ENCODE assay signal across 8 mouse cellular contexts in the genomic region with DNA sequence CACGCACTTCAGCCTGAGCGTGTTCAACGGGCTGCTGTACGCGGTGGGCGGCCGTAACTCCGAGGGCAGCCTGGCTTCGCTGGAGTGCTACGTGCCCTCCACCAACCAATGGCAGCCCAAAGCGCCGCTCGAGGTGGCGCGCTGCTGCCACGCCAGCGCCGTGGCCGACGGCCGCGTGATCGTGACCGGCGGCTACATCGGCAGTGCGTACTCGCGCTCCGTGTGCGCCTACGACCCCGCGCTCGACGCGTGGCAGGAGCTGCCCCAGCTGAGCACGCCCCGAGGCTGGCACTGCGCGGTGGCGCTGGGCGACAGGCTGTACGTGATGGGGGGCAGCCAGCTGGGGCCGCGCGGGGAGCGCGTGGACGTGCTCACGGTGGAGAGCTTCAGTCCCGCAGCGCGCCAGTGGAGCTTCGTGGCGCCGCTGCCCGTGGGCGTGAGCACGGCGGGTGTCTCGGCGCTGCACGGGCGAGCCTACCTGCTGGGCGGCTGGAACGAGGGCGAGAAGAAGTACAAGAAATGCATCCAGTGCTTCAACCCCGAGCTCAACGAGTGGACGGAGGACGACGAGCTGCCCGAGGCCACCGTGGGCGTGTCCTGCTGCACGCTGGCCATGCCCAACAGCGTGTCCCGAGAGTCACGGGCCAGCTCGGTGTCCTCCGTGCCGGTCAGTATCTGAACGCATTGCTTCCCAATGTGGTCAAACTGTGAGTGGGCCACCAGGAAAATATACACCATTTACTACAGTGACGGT. TPM values are rescaled to one million over a fixed set of nuclear protein-coding genes. Genes with fewer than 3 reads are reported as not detected.
A peak's percentile ranks its signal among the peaks of the same experiment; 100 is the strongest.
DNase-seq lines count a peak whose midpoint lies in the region; ATAC-seq and TF ChIP-seq lines count a peak whose summit lies in the region.

No protein-coding gene starts in this region.

- H3K36me3 ChIP-seq in CH12.LX (replicated peaks in 1 of 2; ENCODE audit: control insufficient read depth in 1 of 2, insufficient read depth in 1 of 2, low read length in 1 of 2), result no peaks in the 10 kb centered on the region
- H3K36me3 ChIP-seq in forebrain, embryonic 11.5 days (ENCODE audit: control insufficient read depth, insufficient read depth, low read length), result no peaks in the 10 kb centered on the region
- H3K36me3 ChIP-seq in hindbrain, embryonic 12.5 days, result no peaks in the 10 kb centered on the region
- H3K36me3 ChIP-seq in lung, embryonic 16.5 days (ENCODE audit: control insufficient read depth, insufficient read depth, low read length), result no peaks in the 10 kb centered on the region

- no peaks in the 10 kb centered on the region for H3K79me2 ChIP-seq in CH12.LX (replicated peaks; ENCODE audit: control insufficient read depth, extremely low read depth, insufficient read depth, poor library complexity, severe bottlenecking)

- H3K9me3 ChIP-seq in CH12.LX (replicated peaks; ENCODE audit: low read length), result peaks cover 4% of the 10 kb centered on the region
- no peaks in the 10 kb centered on the region for H3K9me3 ChIP-seq in forebrain, embryonic 11.5 days (ENCODE audit: control insufficient read depth, low read length)
- no peaks in the 10 kb centered on the region for H3K9me3 ChIP-seq in hindbrain, embryonic 12.5 days (replicated peaks)
- H3K9me3 ChIP-seq in lung, embryonic 16.5 days (ENCODE audit: control insufficient read depth, low read length), result no peaks in the 10 kb centered on the region

- in situ Hi-C loops in CH12.LX (cut with MboI; ENCODE audit: low pct_ligation_motif_present, low pct_unique_long_range_greater_than_20kb, low sequenced_read_pairs), result loop anchor here (25.0 kb wide), 1 partner anchor 382 kb away; no protein-coding TSS in a partner anchor

- H3K27me3 ChIP-seq in CH12.LX (replicated peaks), result no peaks in the 10 kb centered on the region
- H3K27me3 ChIP-seq in forebrain, embryonic 11.5 days (ENCODE audit: control insufficient read depth, insufficient read depth, low read length), result peaks cover 6% of the 10 kb centered on the region; the same call in 1 of the 2 replicates
- peaks cover 10% of the 10 kb centered on the region for H3K27me3 ChIP-seq in hindbrain, embryonic 12.5 days
- peaks cover 5% of the 10 kb centered on the region; the same call in 1 of the 2 replicates for H3K27me3 ChIP-seq in lung, embryonic 16.5 days (ENCODE audit: control insufficient read depth, insufficient read depth, low read depth, low read length)

- H3K4me2 ChIP-seq in CH12.LX (ENCODE audit: insufficient read depth, low read depth, poor library complexity, severe bottlenecking), result peak overlapping the region; percentile 90
- peak overlapping the region; percentile 100 for H3K4me2 ChIP-seq in forebrain, embryonic 11.5 days (ENCODE audit: low read depth, low read length, severe bottlenecking)
- peak overlapping the region; percentile 100 for H3K4me2 ChIP-seq in hindbrain, embryonic 12.5 days (replicated peaks)
- H3K4me2 ChIP-seq in lung, embryonic 16.5 days (ENCODE audit: low read depth, low read length), result peak overlapping the region; percentile 100

- H3K4me3 ChIP-seq in CH12.LX (replicated peaks in 1 of 3; ENCODE audit: low read depth in 2 of 3, low read length in 2 of 3, poor library complexity in 1 of 3), result peak overlapping the region; percentile 10 to 82 (median 49)
- peak overlapping the region; percentile 58 for H3K4me3 ChIP-seq in forebrain, embryonic 11.5 days (ENCODE audit: low read depth, low read length)
- peak overlapping the region; percentile 70 for H3K4me3 ChIP-seq in hindbrain, embryonic 12.5 days
- H3K4me3 ChIP-seq in lung, embryonic 16.5 days (ENCODE audit: low read length), result peak overlapping the region; percentile 61
- peak overlapping the region; percentile 47 for H3K4me3 ChIP-seq in olfactory bulb, adult 2 months (ENCODE audit: insufficient read depth, low read depth, low read length)

- dilution Hi-C loops in CH12.LX (cut with MboI; ENCODE audit: extremely low pct_ligation_motif_present, extremely low pct_unique_long_range_greater_than_20kb, low sequenced_read_pairs), result no loop called here

- TF ChIP-seq POLR2A in CH12.LX (IDR thresholded peaks at IDR 0.05; ENCODE audit: low read depth, low read length), result no peak
- TF ChIP-seq POLR2A in brain, embryonic 14.5 days (IDR thresholded peaks at IDR 0.05; ENCODE audit: borderline replicate concordance, extremely low read depth, insufficient read depth, insufficient read length, poor library complexity, severe bottlenecking), result 0 out of 2 replicates have a peak, but pooled peaks have one; percentile 24
- no peak for TF ChIP-seq POLR2A in olfactory bulb, adult 2 months (IDR thresholded peaks at IDR 0.05; ENCODE audit: insufficient read depth, low read depth, low read length)

- no peak for DNase-seq in CH12.LX (ENCODE audit: extremely low read depth)
- DNase-seq in brain, embryonic 14.5 days (ENCODE audit: low read depth), result peak; percentile 70
- DNase-seq in forebrain, embryonic 11.5 days (ENCODE audit: low spot score), result peak; percentile 81
- peak; percentile 42 to 52 for DNase-seq in layer of hippocampus, postnatal 10 days (ENCODE audit: low spot score in 2 of 2)
- peak; percentile 3 to 22 for DNase-seq in thymus, postnatal 10 days (ENCODE audit: low spot score in 2 of 2)

- no peak for TF ChIP-seq EP300 in CH12.LX (IDR thresholded peaks at IDR 0.05; ENCODE audit: low read length)

- H3K9ac ChIP-seq in CH12.LX (ENCODE audit: insufficient read depth, low read depth), result no peak overlapping the region; the same call in 1 of the 2 replicates
- H3K9ac ChIP-seq in forebrain, embryonic 11.5 days (ENCODE audit: low read length), result peak overlapping the region; percentile 64
- peak overlapping the region; percentile 67 for H3K9ac ChIP-seq in hindbrain, embryonic 12.5 days
- peak overlapping the region; percentile 66 for H3K9ac ChIP-seq in lung, embryonic 16.5 days (ENCODE audit: low read length)

- H3K4me1 ChIP-seq in CH12.LX (ENCODE audit: control insufficient read depth in 1 of 2, insufficient read depth in 2 of 2), result peaks cover 16 to 24% of the 10 kb centered on the region in 2 experiments
- no peaks in the 10 kb centered on the region; the same call in 1 of the 2 replicates for H3K4me1 ChIP-seq in forebrain, embryonic 11.5 days (replicated peaks; ENCODE audit: control insufficient read depth, insufficient read depth, low read length)
- peaks cover 6% of the 10 kb centered on the region; the same call in 1 of the 2 replicates for H3K4me1 ChIP-seq in hindbrain, embryonic 12.5 days
- H3K4me1 ChIP-seq in lung, embryonic 16.5 days (replicated peaks; ENCODE audit: control insufficient read depth, insufficient read depth, low read length), result peaks cover 6% of the 10 kb centered on the region; the same call in 1 of the 2 replicates
- H3K4me1 ChIP-seq in olfactory bulb, adult 2 months (ENCODE audit: control insufficient read depth, insufficient read depth, low read length), result peaks cover 8% of the 10 kb centered on the region

- no peak for TF ChIP-seq RAD21 in CH12.LX (IDR thresholded peaks at IDR 0.05; ENCODE audit: low read depth, low read length)

- ATAC-seq in forebrain, embryonic 11.5 days (replicated peaks; ENCODE audit: low FRiP score), result peak; percentile 89
- ATAC-seq in hindbrain, embryonic 12.5 days (ENCODE audit: low FRiP score), result peak; percentile 91
- ATAC-seq in lung, embryonic 16.5 days (ENCODE audit: low read depth), result peak; percentile 89

- no peak for TF ChIP-seq CTCF in CH12.LX (conservative IDR thresholded peaks at IDR 0.05 in 1 of 2, IDR thresholded peaks at IDR 0.05 in 1 of 2; ENCODE audit: low read depth in 2 of 2, low read length in 2 of 2)
- TF ChIP-seq CTCF in brain, embryonic 14.5 days (IDR thresholded peaks at IDR 0.05; ENCODE audit: borderline replicate concordance, extremely low read depth, insufficient read depth, insufficient read length), result no peak
- TF ChIP-seq CTCF in olfactory bulb, adult 2 months (IDR thresholded peaks at IDR 0.05; ENCODE audit: insufficient read depth, low read depth, low read length), result no peak; the same call in 1 of the 2 replicates

- H3K27ac ChIP-seq in CH12.LX (ENCODE audit: insufficient read depth, low read depth), result no peak overlapping the region
- H3K27ac ChIP-seq in forebrain, embryonic 11.5 days (ENCODE audit: low read depth, low read length), result no peak overlapping the region
- no peak overlapping the region for H3K27ac ChIP-seq in hindbrain, embryonic 12.5 days
- no peak overlapping the region for H3K27ac ChIP-seq in lung, embryonic 16.5 days (ENCODE audit: low read length)
- no peak overlapping the region for H3K27ac ChIP-seq in olfactory bulb, adult 2 months (ENCODE audit: insufficient read depth, low read depth, low read length)

- WGBS in forebrain, embryonic 11.5 days, result under 1% methylated on average over 85 of the region's 85 CpGs
- WGBS in hindbrain, embryonic 12.5 days, result under 1% methylated on average over 85 of the region's 85 CpGs
- WGBS in lung, embryonic 16.5 days, result under 1% methylated on average over 85 of the region's 85 CpGs
- under 1% methylated on average over 85 of the region's 85 CpGs for WGBS in olfactory bulb, adult 2 months

TF ChIP-seq in CH12.LX, 34 proteins besides CTCF, POLR2A, EP300 and RAD21:
- TF ChIP-seq MEF2A (IDR thresholded peaks at IDR 0.05; ENCODE audit: borderline replicate concordance, low read depth, low read length), result no peak

RNA-seq across cellular contexts. Expression of gene Klhl31, which starts 19.1 kb away (rescaled TPM):
- total RNA-seq in CH12.LX (2012; rRNA removed) (not detected in 2 replicates), CH12.LX (2014; rRNA removed) (not detected in 2 replicates)
- not detected in 2 replicates for polyA plus RNA-seq in CH12.LX (2012; ENCODE audit: insufficient read length, low read depth)
- 0.06 and 0.12 TPM in 2 replicates for polyA plus RNA-seq in brain, embryonic 14.5 days (2012; rRNA removed)
- 0.24 and 0.29 TPM in 2 replicates for polyA plus RNA-seq in forebrain, embryonic 11.5 days (2014; fragmentation: Nextera tagmentation; extraction: Ambion mirVana)
- polyA plus RNA-seq in hindbrain, embryonic 12.5 days (2016; fragmentation: Nextera tagmentation; extraction: Ambion mirVana), result 0.94 and 2.5 TPM in 2 replicates
- total RNA-seq in layer of hippocampus, postnatal 10 days (2021), result under 1 TPM in 1 of 2 experiments, not detected in 1; 0.11 TPM
- 1.5 and 2.7 TPM in 2 replicates for polyA plus RNA-seq in lung, embryonic 16.5 days (2015; fragmentation: Nextera tagmentation; extraction: Ambion mirVana)
- not detected in 2 replicates for polyA plus RNA-seq in olfactory bulb, adult 2 months (2012; ENCODE audit: insufficient read depth, insufficient read length, low replicate concordance, missing spikeins)
